Mouse (Mus musculus): ENCODE results near the gene Slc39a5. TPM values are rescaled to one million over a fixed set of nuclear protein-coding genes. Genes with fewer than 3 reads are reported as not detected.
A peak's percentile ranks its signal among the peaks of the same experiment; 100 is the strongest.

Slc39a5 gene
- polyA plus RNA-seq, 1 experiment from 2014 or later: 0.52 TPM

DNA sequence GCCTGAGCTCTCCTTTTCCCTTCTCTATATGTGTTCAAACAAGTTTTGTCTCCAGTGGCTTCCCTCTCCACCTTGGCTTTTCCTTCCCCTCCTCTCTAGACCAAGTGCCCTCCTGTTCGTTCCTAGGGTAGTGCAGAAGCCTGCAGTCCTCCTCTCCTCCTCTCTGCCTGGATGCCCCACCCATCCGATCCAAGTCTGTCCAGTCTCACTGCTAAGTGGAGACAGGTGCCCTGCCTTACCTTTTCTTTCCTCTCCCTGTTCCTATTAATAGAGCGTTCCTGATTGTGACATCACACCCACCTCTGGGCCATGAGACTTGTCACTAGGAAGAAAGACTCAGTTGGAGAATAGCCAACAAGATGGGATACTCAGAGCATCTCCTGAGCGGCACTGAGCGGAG, 13.8 kb upstream of the Slc39a5 start:
- H3K4me1 ChIP-seq (ENCODE audit: control insufficient read depth, insufficient read depth, low read length): peaks cover 23% of the 10 kb centered on the region
- no peak overlapping the region for H3K4me2 ChIP-seq
- 79% methylated on average over 5 of the region's 5 CpGs for WGBS (ENCODE audit: insufficient replicate concordance)
- no peak overlapping the region for H3K9ac ChIP-seq (ENCODE audit: low read depth, low read length)
- peaks cover 17% of the 10 kb centered on the region for H3K36me3 ChIP-seq (ENCODE audit: control insufficient read depth, insufficient read depth, low read length)
- H3K4me3 ChIP-seq (ENCODE audit: low read depth, low read length): no peak overlapping the region
- no peaks in the 10 kb centered on the region for H3K9me3 ChIP-seq (replicated peaks; ENCODE audit: control insufficient read depth, low read length)
- ATAC-seq (replicated peaks; ENCODE audit: insufficient number of reproducible peaks, low FRiP score, low TSS enrichment): no peak
- H3K27ac ChIP-seq (ENCODE audit: low read depth, low read length): no peak overlapping the region
- H3K27me3 ChIP-seq (ENCODE audit: control insufficient read depth, insufficient read depth, low read length): no peaks in the 10 kb centered on the region

- Histone ChIP-seq H3K4me3 (ENCODE audit: low read depth, low read length) (0 out of 2 replicates have a peak overlapping the region, but pooled peaks have one; percentile 10), H3K4me2 (peak overlapping the region; percentile 98)
- whole genome bisulfite sequencing (ENCODE audit: insufficient replicate concordance): 58% methylated on average over 1 of the region's 1 CpGs
Observed at GRCm38 (mm10) chr10:128413076-128413475, 12.0 kb upstream of the Slc39a5 start.

DNA sequence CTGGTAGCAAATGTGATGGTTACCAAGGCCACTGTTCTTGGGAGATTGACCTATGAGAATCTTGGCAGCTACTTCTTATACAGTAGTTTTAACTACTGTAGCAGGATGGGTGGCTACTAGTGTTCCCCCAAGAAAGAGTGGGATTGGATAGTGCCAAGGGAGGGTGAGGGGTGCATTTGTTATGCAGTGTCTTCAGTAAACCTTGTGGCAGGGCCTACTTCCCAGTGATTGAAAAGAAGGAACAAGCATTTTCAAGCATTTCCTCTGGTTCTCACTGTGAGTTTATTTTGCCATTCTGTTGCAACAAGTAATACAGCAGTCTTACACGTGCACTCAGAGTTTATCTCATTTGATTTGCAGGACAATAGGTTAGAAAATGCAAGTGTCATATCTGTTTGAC, 11.5 kb upstream of the Slc39a5 start:
- no peak overlapping the region for H3K27ac ChIP-seq (ENCODE audit: low read depth, low read length)
- H3K4me1 ChIP-seq (ENCODE audit: control insufficient read depth, insufficient read depth, low read length): peaks cover 31% of the 10 kb centered on the region
- peak overlapping the region; percentile 93 for H3K4me3 ChIP-seq (ENCODE audit: low read depth, low read length)
- H3K4me2 ChIP-seq: peak overlapping the region; percentile 98
- H3K27me3 ChIP-seq (ENCODE audit: control insufficient read depth, insufficient read depth, low read length): no peaks in the 10 kb centered on the region
- H3K9me3 ChIP-seq (replicated peaks; ENCODE audit: control insufficient read depth, low read length): no peaks in the 10 kb centered on the region
- no peak for ATAC-seq (replicated peaks; ENCODE audit: insufficient number of reproducible peaks, low FRiP score, low TSS enrichment)
- WGBS (ENCODE audit: insufficient replicate concordance): 38% methylated on average over 1 of the region's 1 CpGs
- H3K36me3 ChIP-seq (ENCODE audit: control insufficient read depth, insufficient read depth, low read length): peaks cover 13% of the 10 kb centered on the region; the same call in 1 of the 2 replicates
- H3K9ac ChIP-seq (ENCODE audit: low read depth, low read length): peak overlapping the region; percentile 91

More at GRCm38 (mm10) chr10:128413076-128413475, 12.0 kb upstream of the Slc39a5 start:
- Histone ChIP-seq H3K36me3 (ENCODE audit: control insufficient read depth, insufficient read depth, low read length) (peaks cover 13% of the 10 kb centered on the region; the same call in 1 of the 2 replicates), H3K4me1 (ENCODE audit: control insufficient read depth, insufficient read depth, low read length) (peaks cover 31% of the 10 kb centered on the region), H3K27me3 (ENCODE audit: control insufficient read depth, insufficient read depth, low read length) (no peaks in the 10 kb centered on the region), H3K9me3 (replicated peaks; ENCODE audit: control insufficient read depth, low read length) (no peaks in the 10 kb centered on the region), H3K9ac (ENCODE audit: low read depth, low read length) (no peak overlapping the region), H3K27ac (ENCODE audit: low read depth, low read length) (no peak overlapping the region)
- ATAC-seq (replicated peaks; ENCODE audit: insufficient number of reproducible peaks, low FRiP score, low TSS enrichment): no peak

- peak overlapping the region; percentile 93 for H3K4me3 ChIP-seq (ENCODE audit: low read depth, low read length)
- no peak for ATAC-seq (replicated peaks; ENCODE audit: insufficient number of reproducible peaks, low FRiP score, low TSS enrichment)
- H3K4me1 ChIP-seq (ENCODE audit: control insufficient read depth, insufficient read depth, low read length): peaks cover 31% of the 10 kb centered on the region
- no peaks in the 10 kb centered on the region for H3K27me3 ChIP-seq (ENCODE audit: control insufficient read depth, insufficient read depth, low read length)
- peak overlapping the region; percentile 91 for H3K9ac ChIP-seq (ENCODE audit: low read depth, low read length)
- peak overlapping the region; percentile 98 for H3K4me2 ChIP-seq
- no peaks in the 10 kb centered on the region for H3K9me3 ChIP-seq (replicated peaks; ENCODE audit: control insufficient read depth, low read length)
- peaks cover 10% of the 10 kb centered on the region; the same call in 1 of the 2 replicates for H3K36me3 ChIP-seq (ENCODE audit: control insufficient read depth, insufficient read depth, low read length)
- WGBS (ENCODE audit: insufficient replicate concordance): 0% methylated on average over 14 of the region's 14 CpGs
- peak overlapping the region; percentile 86 for H3K27ac ChIP-seq (ENCODE audit: low read depth, low read length)
Observed at GRCm38 (mm10) chr10:128412055-128412381, 11.0 kb upstream of the Slc39a5 start.

GRCm38 (mm10) chr10:128411211-128412054, 10.4 kb upstream of the Slc39a5 start, which contains the start of the genes Nabp2 and Rnf41:
Nabp2 (minus strand) TSS chr10:128411492.
Rnf41 (plus strand) TSS chr10:128411657.
- peak; percentile 90 for ATAC-seq (replicated peaks; ENCODE audit: insufficient number of reproducible peaks, low FRiP score, low TSS enrichment)
- H3K36me3 ChIP-seq (ENCODE audit: control insufficient read depth, insufficient read depth, low read length): peaks cover 5% of the 10 kb centered on the region; the same call in 1 of the 2 replicates
- H3K27me3 ChIP-seq (ENCODE audit: control insufficient read depth, insufficient read depth, low read length): no peaks in the 10 kb centered on the region
- H3K4me1 ChIP-seq (ENCODE audit: control insufficient read depth, insufficient read depth, low read length): peaks cover 31% of the 10 kb centered on the region
- WGBS (ENCODE audit: insufficient replicate concordance): under 1% methylated on average over 50 of the region's 50 CpGs
- peak within 1 kb of the TSS; percentile 93 for H3K4me3 ChIP-seq (ENCODE audit: low read depth, low read length)
- peak within 1 kb of the TSS; percentile 91 for H3K9ac ChIP-seq (ENCODE audit: low read depth, low read length)
- H3K27ac ChIP-seq (ENCODE audit: low read depth, low read length): peak within 1 kb of the TSS; percentile 86
- H3K9me3 ChIP-seq (replicated peaks; ENCODE audit: control insufficient read depth, low read length): no peaks in the 10 kb centered on the region
- peak within 1 kb of the TSS; percentile 98 for H3K4me2 ChIP-seq

GRCm38 (mm10) chr10:128410560-128410845, 9.5 kb upstream of the Slc39a5 start:
- no peak for ATAC-seq (replicated peaks; ENCODE audit: insufficient number of reproducible peaks, low FRiP score, low TSS enrichment)
- WGBS (ENCODE audit: insufficient replicate concordance): 25% methylated on average over 4 of the region's 4 CpGs
- Histone ChIP-seq H3K4me2 (peak overlapping the region; percentile 98), H3K4me1 (ENCODE audit: control insufficient read depth, insufficient read depth, low read length) (peaks cover 31% of the 10 kb centered on the region), H3K9me3 (replicated peaks; ENCODE audit: control insufficient read depth, low read length) (no peaks in the 10 kb centered on the region), H3K36me3 (ENCODE audit: control insufficient read depth, insufficient read depth, low read length) (no peaks in the 10 kb centered on the region; the same call in 1 of the 2 replicates), H3K4me3 (ENCODE audit: low read depth, low read length) (peak overlapping the region; percentile 93), H3K27ac (ENCODE audit: low read depth, low read length) (peak overlapping the region; percentile 86), H3K27me3 (ENCODE audit: control insufficient read depth, insufficient read depth, low read length) (no peaks in the 10 kb centered on the region), H3K9ac (ENCODE audit: low read depth, low read length) (peak overlapping the region; percentile 91)

- WGBS (ENCODE audit: insufficient replicate concordance): 6% methylated on average over 36 of the region's 36 CpGs
- Histone ChIP-seq H3K4me2 (peak overlapping the region; percentile 98), H3K27ac (ENCODE audit: low read depth, low read length) (peak overlapping the region; percentile 86), H3K4me3 (ENCODE audit: low read depth, low read length) (peak overlapping the region; percentile 93), H3K4me1 (ENCODE audit: control insufficient read depth, insufficient read depth, low read length) (peaks cover 29% of the 10 kb centered on the region), H3K9ac (ENCODE audit: low read depth, low read length) (peak overlapping the region; percentile 91), H3K36me3 (ENCODE audit: control insufficient read depth, insufficient read depth, low read length) (no peaks in the 10 kb centered on the region; the same call in 1 of the 2 replicates), H3K27me3 (ENCODE audit: control insufficient read depth, insufficient read depth, low read length) (no peaks in the 10 kb centered on the region), H3K9me3 (replicated peaks; ENCODE audit: control insufficient read depth, low read length) (no peaks in the 10 kb centered on the region)
- peak; percentile 87 for ATAC-seq (replicated peaks; ENCODE audit: insufficient number of reproducible peaks, low FRiP score, low TSS enrichment)
Observed at GRCm38 (mm10) chr10:128409692-128410559, 8.9 kb upstream of the Slc39a5 start.
